Mouse (Mus musculus): Measurements from ENCODE around the gene Ksr1.
A peak's percentile ranks its signal among the peaks of the same experiment; 100 is the strongest.

Gene Ksr1

GRCm38 (mm10) chr11:79146331-79146767, at the start of gene Ksr1:
TSS of gene Ksr1 (minus strand) at chr11:79146407.
- peak; percentile 97 for DNase-seq (ENCODE audit: low read depth, low spot score)

GRCm38 (mm10) chr11:79192176-79192575, 46.0 kb upstream of the Ksr1 start:
- peak; percentile 68 for DNase-seq (ENCODE audit: low read depth, low spot score)

DNA sequence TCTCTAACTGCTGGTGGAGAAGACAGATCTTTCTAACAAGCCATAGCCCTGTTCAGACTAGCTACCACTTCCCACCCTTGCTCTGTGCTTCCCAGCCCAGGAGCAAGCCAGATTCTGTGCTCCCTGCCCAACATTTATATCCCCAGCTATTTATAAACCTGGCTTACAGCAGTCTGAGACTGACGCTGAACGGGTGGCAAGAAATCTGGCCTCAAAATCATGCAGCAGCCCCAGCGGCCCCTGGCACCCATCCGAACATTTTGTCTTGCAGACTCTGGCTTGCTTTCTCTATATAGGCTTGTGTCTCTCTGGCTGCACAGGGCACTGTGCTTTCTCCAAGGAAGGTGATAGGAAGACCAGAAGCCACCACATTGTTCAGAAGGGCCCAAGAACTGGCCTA, 45.0 kb upstream of the Ksr1 start:
- no peak for DNase-seq (ENCODE audit: low read depth, low spot score)

DNA sequence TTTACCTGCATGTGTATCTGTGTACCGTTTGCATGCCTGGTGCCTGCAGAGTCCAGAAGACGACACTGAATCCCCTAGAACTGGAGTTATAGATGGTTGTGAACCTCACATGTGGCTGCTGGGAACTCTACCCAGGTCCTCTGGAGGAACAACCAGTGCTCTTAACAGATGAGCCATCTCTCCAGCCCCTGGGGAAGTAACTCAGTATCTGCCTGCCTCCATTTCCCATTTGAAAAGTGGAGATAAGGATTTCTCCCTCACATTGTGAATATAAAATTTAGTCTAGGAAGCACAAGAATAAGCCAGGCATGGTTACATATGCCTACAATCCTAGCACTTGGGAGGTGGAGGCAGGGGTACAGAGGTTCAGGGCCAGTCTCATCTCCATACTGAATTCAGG, 44.0 kb upstream of the Ksr1 start:
- DNase-seq (ENCODE audit: low read depth, low spot score), result no peak

DNA sequence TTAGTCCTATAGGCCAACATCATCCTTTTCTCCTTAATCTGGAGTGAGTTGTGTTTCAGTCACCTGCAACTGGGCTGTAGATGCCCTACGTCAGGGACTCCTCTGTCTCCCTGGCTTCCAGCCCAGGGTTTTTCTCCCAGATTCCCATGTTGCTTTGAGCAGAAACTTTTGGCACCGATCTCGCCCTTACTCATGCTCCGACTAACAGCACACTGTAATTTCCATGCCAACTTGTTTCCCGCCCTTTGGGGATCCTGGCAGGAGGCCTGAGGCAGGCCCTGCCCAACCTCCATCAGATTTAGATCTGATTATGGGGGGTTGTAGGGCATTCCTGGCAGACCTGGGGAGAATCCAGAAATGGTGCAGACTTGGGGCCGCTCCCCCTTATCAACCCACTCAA, 42.0 kb upstream of the Ksr1 start:
- DNase-seq (ENCODE audit: low read depth, low spot score), result no peak

DNA sequence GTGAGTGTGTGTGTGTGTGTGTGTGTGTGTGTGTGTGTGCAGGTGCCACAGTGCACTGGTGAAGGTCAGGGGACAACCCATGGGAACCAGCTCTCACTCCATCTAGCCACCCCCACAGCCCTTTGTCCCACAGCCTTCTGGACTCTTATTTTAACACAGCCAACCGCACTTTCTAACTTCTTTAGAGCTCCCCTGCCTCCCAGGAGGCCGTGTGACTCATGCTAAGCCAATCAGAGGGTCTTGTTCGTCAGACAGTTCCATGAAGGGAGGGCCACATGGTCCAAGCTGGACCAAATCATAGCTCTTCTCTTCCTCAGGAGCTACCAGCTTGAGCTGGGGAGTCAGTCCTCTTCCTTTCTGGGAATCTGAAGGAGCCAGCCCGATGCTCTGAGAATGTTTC, 41.1 kb upstream of the Ksr1 start:
- no peak for DNase-seq (ENCODE audit: low read depth, low spot score)

GRCm38 (mm10) chr11:79185683-79186082, 39.5 kb upstream of the Ksr1 start:
- no peak for DNase-seq (ENCODE audit: low read depth, low spot score)

- DNase-seq (ENCODE audit: low read depth, low spot score), result no peak
Measured at GRCm38 (mm10) chr11:79184126-79184888, 38.1 kb upstream of the Ksr1 start.

DNA sequence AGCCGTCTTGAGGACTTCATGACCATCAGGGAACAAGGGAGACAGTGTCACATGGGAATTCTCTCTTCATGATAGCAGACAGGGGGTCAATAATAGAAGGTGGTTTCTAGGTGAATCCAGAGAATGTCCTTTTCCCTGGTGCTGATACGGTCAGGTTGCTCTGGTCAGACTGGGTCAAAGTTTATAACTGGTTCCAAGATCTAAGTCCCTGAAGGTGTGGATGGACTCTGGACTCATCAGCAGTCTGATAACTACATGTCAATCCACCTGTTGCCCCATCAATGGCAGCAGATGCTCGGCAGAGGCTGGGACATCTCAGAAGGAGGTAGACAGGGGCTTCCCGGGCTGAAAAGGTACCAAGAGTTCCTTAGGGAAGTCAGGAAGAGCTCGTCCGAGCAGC, 37.2 kb upstream of the Ksr1 start:
- no peak for DNase-seq (ENCODE audit: low read depth, low spot score)

DNA sequence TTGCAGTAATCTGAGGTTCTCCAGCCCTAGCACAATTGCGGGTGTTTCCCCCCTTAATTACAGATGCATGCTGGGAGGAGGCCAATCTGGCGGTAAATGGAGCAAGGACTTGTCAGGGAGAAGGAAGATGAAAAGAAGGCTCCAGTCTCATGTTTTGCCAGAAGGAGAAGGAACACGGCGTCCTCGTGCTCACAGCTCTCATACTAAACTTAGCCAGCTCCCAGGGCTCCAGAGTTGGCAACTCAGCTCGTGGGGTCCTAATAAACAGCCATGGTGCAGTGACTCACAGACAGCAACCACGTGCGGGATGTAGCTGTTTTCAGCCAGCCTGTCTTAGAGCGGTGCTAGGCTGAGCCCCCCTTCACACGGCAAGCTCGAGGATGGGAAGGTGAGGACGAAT, 36.7 kb upstream of the Ksr1 start:
- DNase-seq (ENCODE audit: low read depth, low spot score), result no peak

DNA sequence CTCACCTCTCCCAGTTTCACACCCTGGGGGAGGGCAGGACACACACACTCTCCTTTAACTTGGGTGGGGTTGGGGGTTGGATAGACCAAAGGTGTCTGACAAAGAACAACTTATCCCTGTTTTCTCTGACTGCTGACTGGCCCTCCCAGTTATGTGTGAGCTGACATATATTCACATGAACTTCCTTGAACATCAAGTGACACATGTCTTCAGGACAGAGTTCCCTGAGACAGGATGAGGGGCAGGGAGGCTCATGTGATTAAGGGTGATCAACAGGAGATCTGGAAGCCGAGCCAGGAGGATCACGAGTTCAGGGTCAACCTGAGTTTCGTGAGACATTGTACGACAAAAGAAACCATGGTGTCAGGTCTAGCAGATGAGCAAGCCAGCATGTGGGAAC, 35.7 kb upstream of the Ksr1 start:
- DNase-seq (ENCODE audit: low read depth, low spot score), result no peak

- no peak for DNase-seq (ENCODE audit: low read depth, low spot score)
Measured at GRCm38 (mm10) chr11:79176687-79177086, 30.5 kb upstream of the Ksr1 start.

DNA sequence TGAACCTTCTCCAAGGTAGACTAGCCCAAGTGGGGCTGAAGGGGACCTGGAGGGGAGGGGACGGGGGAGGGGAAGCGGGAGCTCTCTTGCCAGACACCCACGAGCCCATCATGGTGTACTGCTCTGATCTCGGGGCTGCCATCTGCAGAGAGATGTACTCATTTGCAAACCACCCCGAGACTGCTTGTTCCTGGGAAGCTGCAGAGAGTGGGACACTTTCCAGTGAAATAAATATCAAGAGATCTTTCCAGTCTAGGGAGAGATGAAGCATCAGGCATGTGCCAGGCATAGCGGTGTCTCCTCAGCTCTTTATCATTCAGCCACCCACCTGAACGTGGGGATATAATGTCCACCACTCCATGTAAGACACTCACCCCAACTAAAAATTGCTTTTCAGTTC, 25.8 kb upstream of the Ksr1 start:
- DNase-seq (ENCODE audit: low read depth, low spot score), result no peak

GRCm38 (mm10) chr11:79166582-79167300, 20.5 kb upstream of the Ksr1 start:
- no peak for DNase-seq (ENCODE audit: low read depth, low spot score)

GRCm38 (mm10) chr11:79161077-79161758, 15.0 kb upstream of the Ksr1 start:
- no peak for DNase-seq (ENCODE audit: low read depth, low spot score)

- no peak for DNase-seq (ENCODE audit: low read depth, low spot score)
Measured at GRCm38 (mm10) chr11:79160127-79160526, 13.9 kb upstream of the Ksr1 start.

DNA sequence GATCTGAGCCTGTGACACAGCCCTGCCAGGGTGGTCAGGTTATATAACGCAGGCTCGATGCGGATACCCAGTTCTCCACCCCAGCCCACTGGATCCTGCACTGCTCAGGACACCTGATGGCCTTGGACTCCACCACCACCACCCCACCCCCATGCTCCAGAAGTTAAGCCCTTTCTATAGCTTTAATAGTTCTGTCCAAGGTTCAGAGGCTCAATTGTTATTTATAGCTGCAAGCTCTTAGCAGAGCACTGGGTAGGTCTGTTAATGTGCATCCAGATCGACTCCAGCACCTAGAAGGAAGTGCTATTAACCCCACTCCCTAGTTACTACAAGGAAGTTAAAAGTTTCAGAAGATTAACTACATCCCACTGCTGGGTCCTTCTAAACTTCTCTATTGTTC, 11.5 kb upstream of the Ksr1 start:
- peak; percentile 35 for DNase-seq (ENCODE audit: low read depth, low spot score)

DNA sequence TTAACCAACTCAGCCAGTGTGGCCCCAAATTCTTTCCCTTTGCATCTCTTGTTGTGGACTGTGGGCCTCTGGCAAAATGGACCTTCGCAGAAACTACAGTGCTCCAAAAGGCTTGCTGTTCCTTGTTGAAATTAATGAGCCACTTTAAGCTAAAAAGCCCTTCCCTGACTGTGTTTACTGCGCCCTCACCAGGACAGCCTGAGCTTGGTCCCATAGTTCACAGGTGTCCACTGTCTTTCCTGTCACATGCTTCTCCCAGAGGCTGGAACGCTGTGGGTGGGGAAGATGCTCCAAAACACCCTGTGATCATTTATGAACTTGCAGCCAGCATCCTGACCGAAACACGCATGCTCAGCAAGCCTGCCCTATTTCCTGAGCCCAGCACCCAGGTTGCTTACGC, 9.1 kb upstream of the Ksr1 start:
- DNase-seq (ENCODE audit: low read depth, low spot score), result peak; percentile 46

- DNase-seq (ENCODE audit: low read depth, low spot score), result no peak
Measured at GRCm38 (mm10) chr11:79152696-79153095, 6.5 kb upstream of the Ksr1 start.

GRCm38 (mm10) chr11:79151874-79152273, 5.7 kb upstream of the Ksr1 start:
- DNase-seq (ENCODE audit: low read depth, low spot score), result no peak

DNA sequence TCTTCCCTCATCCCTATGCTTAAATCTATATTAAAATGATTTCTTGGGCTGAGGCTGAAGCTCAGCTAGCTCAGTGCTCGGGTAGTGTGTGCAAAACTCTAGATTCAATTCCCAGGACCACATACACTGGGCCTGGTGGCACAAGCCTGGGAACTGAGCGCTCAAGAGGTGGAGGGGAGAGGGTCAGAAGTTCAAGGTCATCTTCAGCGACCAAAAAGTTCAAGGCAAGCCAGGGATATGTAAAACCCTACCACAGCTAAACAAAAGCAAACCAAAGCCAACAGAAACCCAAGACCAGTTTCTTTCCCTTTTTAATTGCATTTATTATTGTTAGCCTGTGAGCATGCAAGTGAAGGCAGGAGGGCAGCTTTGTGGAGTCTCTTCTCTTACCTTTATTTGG, 4.1 kb upstream of the Ksr1 start:
- DNase-seq (ENCODE audit: low read depth, low spot score), result peak; percentile 50

DNA sequence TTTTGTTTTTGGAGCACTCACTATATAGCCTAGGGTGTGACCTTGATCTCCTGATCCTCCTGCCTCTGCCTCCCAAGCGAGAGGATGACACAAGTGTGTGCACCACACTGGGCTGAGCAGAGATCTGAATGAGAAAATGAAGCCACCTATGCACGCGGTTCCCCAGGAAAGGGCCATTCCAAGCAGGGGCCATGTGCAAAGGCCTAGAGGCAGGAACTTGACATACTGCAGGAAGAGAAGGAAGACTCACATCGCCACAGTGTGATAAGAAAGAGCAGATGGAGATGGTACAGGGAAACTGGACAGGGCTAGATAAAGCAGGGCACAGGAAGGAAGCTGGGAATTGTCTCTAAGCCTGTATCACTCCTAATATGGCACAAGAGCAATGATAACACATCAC, 3.1 kb upstream of the Ksr1 start:
- no peak for DNase-seq (ENCODE audit: low read depth, low spot score)

DNA sequence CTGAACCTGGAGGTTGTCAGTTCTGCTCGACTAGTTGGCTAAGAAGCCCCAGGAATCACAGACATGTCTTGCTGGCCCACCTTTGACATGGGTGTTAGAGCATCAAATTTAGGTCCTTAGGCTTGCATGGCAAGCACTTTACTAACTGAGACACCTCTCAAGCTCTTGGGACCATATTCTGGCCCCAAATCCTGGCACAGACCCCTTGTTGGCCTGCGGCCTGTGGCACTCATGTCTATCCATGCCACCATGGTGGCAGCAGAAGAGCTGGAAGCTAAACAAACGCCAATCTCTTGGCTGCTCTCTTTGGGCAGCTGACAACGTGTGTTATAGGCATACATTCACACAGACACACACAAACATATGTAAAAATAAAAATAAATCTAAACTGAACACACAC, 2.6 kb upstream of the Ksr1 start:
- DNase-seq (ENCODE audit: low read depth, low spot score), result no peak

Measured in ZHBTc4 (cell line).